Mouse (Mus musculus) cerebellum, postnatal 14 days (tissue): Measurements from ENCODE around the gene Gstz1.
A peak's percentile ranks its signal among the peaks of the same experiment; 100 is the strongest.
"Not testable (repeated sequence)": the region's sequence is repeated elsewhere in the genome, so short reads cannot be mapped to it uniquely, and the experiment has no call there.

ENCODE experiments used
- DNase-seq, 2 experiments: peaks; one replicate each; pipeline ENCODE4 v3.0.0; 2021; ENCODE audit warnings: mixed read lengths in 2 of 2

The Gstz1 gene

GRCm38 (mm10) chr12:87160310-87160709 is 13.3 kb downstream of the Gstz1 start:
- DNase-seq, result no peak

DNA sequence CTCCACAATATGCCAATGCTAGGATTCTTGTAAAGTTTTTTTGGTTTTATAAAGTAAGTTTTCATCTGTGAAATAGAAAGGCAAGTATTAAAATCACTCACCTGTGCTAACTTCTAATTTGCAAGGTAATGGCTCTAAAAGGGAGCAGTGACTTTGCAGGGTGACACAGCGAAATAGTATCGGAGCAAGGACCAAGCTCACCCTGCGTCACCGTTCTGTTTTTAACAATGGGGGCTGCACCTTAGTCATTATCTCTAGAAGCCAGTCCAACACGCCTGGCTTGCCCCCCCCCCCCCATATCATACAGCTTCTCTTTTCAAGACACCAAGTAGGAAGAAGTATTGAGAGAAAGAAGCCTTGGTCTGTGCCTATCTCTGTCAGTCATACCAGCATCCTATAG is 13.8 kb downstream of the Gstz1 start:
- DNase-seq, result no peak

DNA sequence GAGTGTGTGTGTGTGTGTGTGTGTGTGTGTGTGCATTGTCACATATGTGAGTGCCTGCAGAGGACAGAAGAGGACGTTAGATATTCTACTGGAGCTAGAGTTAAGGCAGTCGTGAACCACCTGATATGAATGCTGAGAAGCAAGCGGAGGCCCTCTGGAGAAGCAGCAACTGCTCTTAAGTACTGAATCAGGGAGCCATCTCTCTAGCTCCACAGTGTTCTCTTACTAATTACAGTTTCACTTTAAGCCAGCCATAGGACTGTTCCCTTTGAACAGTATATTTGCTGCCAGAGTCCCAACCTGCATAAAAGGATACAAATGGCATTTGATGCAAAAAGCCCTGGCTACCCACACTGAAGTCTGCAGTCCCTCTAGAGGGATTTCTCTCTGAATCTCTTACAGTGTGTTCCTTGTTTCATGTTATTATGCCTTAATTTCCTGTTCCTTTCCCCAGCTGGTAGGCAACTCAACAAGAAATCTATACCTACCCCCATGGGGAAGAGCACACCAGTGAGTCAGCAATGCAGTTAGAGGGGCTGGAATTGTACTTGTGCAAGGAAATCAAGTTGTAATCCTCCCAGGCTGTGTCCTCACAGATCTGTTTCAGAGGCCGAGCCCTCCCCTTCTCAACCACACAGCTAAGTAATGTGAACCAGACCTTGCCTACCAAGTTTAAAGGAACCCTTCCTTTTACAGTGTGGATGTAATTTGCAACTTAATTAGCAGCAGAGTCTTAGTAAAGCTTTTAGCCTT is 28.4 kb downstream of the Gstz1 start:
- no peak for DNase-seq

DNA sequence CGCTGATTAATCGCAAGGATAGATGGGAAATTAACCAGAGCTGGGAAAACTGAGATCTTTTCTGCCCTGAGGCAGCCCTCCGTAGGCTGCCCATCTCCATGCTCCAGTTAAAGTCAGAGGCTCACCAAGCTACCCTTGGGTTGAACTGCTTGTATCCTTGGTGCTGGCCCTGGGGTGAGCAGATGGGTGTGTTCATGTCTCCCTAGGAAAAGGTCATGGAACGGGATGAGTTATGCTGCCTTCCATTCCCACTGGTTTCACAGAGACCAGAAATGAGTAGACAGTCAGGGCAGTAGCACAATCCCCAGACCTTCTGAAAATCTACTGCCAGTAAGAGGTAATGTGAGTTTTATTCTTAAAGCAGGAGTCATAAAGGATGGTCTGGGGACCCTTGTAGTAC is 30.7 kb downstream of the Gstz1 start:
- no peak for DNase-seq

DNA sequence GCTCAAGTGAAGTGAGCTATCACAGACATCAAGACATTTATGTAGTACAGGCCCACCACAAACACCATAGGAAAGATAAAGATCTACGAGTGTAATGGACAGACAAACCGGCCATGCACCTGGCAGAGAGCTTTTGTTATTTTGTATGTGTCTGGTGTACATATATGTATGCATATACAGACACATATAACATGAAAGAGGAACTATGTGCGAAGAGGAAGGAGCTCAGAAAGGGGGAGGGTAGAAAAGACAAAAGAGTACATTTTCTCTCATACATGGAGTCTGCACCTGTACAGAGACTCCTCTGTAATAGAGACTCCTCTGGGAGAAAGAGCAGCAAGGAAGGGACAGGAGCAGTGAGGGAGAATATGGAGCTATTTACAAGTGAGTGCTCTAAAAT is 46.0 kb downstream of the Gstz1 start:
- no peak for DNase-seq

DNA sequence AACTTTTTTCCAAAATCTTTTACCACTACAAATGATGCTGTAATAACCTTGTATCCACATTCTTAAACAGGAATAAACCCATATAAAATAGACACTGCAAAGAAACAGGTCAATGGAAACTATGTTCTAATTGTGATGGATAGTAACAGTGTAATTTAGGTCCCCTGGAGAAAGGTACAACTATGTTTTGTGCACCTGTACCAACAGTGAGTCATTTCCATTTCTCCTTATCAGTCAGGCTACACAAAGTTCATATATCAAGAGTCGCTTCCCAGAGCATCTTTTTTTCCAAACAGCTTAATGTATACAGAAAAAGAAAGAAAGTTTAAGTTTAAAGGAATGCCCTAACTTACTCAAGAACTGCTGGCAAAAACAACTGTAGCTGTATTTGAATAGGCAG is 48.1 kb downstream of the Gstz1 start:
- no peak for DNase-seq

- DNase-seq, result no peak
Measured at GRCm38 (mm10) chr12:87196310-87196709, 49.3 kb downstream of the Gstz1 start.

- no peak for DNase-seq
Measured at GRCm38 (mm10) chr12:87198792-87199191, 51.8 kb downstream of the Gstz1 start.

- peak; percentile 61 for DNase-seq
Measured at GRCm38 (mm10) chr12:87199206-87199972, 52.4 kb downstream of the Gstz1 start, which contains the start of gene Samd15. Samd15 (plus strand) TSS chr12:87199723.

- peak; percentile 82 to 87 for DNase-seq
Measured at GRCm38 (mm10) chr12:87199973-87200586, 53.1 kb downstream of the Gstz1 start, which contains the start of gene Tmed8. Tmed8 (minus strand) TSS chr12:87200454.

DNA sequence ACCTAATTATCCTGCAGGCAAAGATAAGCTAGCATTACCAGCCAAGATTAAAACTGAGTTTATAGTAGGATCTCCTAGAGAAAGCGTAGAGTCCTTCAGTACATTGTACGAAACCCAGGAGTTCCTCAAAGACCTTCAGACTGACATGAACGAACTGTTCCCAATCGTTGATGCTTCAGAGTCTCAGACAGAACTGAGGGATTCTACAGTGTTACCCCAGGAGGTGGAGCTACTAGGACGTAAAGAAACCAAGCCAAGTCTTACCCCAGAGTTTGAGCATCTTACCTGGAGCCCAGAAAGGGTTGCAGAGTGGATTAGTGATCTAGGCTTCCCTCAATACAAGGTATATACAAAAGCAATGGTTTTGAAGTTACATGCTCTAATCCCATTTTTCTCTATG is 54.7 kb downstream of the Gstz1 start:
- no peak for DNase-seq

DNA sequence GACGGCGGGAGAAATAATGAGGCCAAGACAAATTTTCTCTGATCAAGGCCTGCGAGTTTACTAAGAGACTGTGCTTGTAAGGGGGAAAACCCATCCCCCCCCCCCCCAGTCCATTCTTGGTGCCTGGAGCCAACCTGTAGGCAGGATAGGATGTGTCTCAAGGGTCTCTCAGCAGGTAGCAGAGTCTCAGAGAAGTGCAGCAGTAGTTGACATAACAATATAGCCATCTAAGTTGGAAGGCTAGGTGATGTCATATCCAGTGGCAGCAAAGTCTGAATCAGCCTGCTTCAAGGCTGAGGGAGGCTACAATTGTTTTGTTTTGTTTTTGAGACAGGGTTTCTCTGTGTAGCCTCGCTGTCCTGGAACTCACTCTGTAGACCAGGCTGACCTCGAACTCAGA is 58.8 kb downstream of the Gstz1 start:
- not testable (repeated sequence) for DNase-seq

- DNase-seq, result no peak
Measured at GRCm38 (mm10) chr12:87212844-87213606, 66.1 kb downstream of the Gstz1 start.
